Mouse (Mus musculus): Measurements from ENCODE around the gene Pard3.
"Not testable (repeated sequence)": the region's sequence is repeated elsewhere in the genome, so short reads cannot be mapped to it uniquely, and the experiment has no call there.

DNA sequence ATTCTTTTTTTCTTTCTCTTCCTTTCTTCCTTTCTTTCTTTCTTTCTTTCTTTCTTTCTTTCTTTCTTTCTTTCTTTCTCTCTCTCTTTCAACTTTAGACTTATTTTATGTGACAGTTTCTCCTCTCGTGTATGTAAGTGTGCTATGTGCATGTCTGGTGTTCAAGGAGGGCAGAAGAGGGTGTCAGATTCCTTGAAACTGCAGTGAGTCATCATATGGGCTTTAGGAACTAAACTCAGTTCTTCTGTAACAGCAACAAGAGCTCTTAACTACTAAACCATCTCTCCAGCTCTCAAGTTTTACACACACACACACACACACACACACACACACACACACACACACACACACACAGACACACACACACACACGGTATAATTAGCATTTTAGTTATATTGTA, 106.7 kb downstream of the Pard3 start:
- TF ChIP-seq EP300 (IDR thresholded peaks at IDR 0.05; ENCODE audit: low read length); POLR2A (IDR thresholded peaks at IDR 0.05; ENCODE audit: low read depth, low read length); CTCF (conservative IDR thresholded peaks at IDR 0.05 in 1 of 2, IDR thresholded peaks at IDR 0.05 in 1 of 2; ENCODE audit: low read depth in 2 of 2, low read length in 2 of 2); MAX (IDR thresholded peaks at IDR 0.05; ENCODE audit: low read length); MAZ (IDR thresholded peaks at IDR 0.05; ENCODE audit: low read depth, low read length); USF1 (IDR thresholded peaks at IDR 0.05; ENCODE audit: low read depth, low read length); MYC (IDR thresholded peaks at IDR 0.05; ENCODE audit: low read depth, low read length); TBP (conservative IDR thresholded peaks at IDR 0.05; ENCODE audit: low read depth, low read length); POLR2AphosphoS2 (IDR thresholded peaks at IDR 0.05; ENCODE audit: low read depth, low read length); TCF12 (IDR thresholded peaks at IDR 0.05; ENCODE audit: low read depth, low read length): not testable (repeated sequence)
